Mouse (Mus musculus) adrenal gland, adult (tissue): ENCODE measurements around the gene Ep300.
A peak's percentile ranks its signal among the peaks of the same experiment; 100 is the strongest.
"Not testable (repeated sequence)": the region's sequence is repeated elsewhere in the genome, so short reads cannot be mapped to it uniquely, and the experiment has no call there.

Source experiments
- DNase-seq, 2 experiments: peaks; one replicate each; pipeline ENCODE4 v3.0.0; 2022 to 2023; ENCODE audit warnings: low spot score in 1 of 2; ENCODE audit not compliant: inconsistent age in 2 of 2

The Ep300 gene

DNA sequence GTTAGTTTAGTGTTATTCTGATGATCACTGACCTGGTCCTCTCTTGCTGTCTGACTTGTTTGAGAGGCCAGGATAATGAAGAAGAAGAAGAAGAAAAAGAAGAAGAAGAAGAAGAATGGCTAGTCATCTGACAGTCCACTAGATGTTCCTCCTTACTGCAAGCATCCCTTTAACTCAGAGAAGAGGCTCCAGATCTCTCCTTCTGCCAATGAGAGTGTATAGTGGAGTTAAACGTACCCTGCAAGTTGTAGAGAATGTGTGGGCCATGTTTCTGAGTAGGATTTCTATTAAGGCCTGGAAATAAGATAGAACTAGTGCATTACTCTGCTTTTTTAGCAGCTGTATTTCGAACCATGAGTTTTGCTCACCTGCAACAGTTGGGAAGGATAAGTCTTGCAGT, 2.5 kb downstream of the Ep300 start:
- DNase-seq = no peak

DNA sequence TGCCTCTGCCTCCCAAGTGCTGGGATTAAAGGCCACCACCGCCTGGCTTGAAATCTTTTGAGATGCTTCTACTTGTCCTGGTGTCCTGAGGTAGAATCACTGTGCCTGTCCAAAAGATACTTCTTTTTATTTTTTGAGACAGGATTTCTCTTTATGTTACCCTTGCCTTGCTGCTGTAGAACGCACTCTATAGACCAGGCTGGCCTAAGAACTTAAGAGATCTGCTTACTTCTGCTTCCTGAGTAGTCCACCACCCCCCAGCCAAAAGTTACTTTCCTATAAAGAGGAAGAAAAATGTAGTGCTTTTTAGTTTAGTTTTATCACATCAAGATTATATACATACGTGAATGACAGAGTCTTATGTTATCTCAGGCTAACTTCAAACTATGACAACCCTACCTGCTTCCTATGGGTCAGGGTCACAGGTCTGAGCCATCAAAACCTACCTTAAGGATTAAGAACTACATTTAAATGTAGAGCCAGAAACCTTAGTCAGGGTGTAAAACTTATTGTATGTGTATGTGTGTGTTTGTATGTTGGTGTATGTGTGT, 9.1 kb downstream of the Ep300 start:
- DNase-seq = peak in 1 of 2 experiments; percentile 21

DNA sequence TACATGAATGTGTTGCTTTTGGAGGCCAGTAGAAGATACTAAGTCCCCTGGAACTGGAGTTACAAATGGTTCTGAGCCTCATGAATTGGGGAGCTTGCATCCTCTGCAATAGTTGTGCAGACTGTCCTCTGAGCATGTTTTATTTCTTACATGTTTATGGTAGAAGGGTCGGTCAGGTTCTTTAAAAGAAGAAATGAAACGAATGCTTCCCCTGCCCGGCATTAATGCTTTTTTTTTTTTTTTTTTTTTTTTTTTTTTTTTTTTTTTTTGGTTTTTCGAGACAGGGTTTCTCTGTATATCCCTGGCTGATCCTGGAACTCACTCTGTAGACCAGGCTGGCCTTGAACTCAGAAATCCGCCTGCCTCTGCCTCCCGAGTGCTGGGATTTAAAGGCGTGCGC, 13.6 kb downstream of the Ep300 start:
- not testable (repeated sequence) for DNase-seq

DNA sequence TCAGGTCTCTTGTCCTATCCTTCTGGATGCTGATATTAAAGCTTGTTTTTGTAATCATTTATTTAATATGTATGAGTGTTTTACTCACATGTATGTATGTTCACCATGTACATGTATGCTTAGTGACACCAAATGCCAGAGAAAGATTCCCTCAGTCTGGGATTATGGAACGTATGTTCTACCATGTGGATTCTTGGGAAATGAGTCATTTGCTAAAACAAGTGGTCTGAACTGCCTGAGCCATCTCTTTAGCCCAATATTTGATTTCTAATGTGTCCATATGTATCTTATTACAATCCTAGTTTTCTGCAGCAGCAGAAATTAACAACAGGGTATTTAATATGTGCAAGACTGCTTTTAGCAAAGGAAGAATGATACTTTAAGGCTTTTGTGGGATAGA, 20.1 kb downstream of the Ep300 start:
- no peak for DNase-seq

DNA sequence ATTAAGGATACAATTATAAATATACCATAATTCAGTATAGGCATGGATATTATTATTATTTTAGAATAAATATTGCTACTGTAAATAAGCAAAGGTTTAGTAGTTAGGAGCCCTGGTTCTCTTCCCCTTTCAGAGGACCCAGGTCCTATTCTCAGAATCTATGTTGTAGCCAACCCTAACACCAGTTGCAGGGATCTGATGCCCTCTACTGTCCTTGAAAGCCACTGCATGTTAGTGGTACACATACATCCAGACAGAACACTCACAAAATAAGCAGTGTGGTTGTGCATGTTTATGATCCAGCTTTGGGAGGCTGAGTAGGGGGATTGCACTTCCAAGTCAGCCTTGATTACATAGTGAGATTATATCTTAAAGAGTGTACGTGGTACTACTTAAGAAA, 21.5 kb downstream of the Ep300 start:
- DNase-seq = peak in 1 of 2 experiments; percentile 69

DNA sequence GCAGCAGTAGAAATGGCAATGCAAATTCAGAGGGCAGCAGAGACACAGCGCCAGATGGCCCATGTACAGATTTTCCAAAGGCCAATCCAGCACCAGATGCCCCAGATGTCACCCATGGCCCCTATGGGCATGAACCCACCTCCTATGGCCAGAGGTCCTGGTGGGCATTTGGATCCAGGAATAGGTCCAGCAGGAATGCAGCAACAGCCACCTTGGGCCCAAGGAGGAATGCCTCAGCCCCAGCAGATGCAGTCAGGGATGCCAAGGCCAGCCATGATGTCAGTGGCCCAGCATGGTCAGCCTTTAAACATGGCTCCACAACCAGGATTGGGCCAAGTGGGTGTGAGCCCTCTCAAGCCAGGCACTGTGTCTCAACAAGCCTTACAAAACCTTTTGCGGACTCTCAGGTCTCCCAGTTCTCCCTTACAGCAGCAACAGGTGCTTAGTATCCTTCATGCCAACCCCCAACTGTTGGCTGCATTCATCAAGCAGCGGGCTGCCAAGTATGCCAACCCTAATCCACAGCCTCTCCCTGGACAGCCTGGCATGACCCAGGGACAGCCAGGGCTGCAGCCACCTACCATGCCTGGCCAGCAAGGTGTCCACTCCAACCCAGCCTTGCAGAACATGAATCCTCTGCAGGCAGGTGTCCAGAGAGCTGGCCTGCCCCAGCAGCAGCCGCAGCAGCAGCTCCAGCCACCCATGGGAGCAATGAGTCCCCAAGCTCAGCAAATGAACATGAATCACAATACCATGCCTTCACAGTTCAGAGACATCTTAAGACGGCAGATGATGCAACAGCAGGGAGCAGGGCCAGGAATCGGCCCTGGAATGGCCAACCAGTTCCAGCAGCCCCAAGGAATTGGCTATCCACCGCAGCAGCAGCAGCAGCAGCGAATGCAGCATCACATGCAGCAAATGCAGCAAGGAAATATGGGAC, 64.6 kb downstream of the Ep300 start:
- peak in 1 of 2 experiments; percentile 51 for DNase-seq

DNA sequence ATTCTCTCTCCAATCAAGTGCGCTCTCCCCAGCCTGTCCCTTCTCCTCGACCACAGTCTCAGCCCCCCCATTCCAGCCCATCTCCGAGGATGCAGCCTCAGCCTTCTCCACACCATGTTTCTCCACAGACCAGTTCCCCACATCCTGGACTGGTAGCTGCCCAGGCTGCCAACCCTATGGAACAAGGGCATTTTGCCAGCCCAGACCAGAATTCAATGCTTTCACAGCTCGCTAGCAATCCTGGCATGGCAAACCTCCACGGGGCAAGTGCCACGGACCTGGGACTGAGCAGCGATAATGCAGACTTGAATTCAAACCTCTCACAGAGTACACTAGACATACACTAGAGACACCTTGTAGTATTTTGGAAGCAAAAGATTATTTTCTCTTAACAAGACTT, 65.5 kb downstream of the Ep300 start:
- DNase-seq = peak in 1 of 2 experiments; percentile 42

DNA sequence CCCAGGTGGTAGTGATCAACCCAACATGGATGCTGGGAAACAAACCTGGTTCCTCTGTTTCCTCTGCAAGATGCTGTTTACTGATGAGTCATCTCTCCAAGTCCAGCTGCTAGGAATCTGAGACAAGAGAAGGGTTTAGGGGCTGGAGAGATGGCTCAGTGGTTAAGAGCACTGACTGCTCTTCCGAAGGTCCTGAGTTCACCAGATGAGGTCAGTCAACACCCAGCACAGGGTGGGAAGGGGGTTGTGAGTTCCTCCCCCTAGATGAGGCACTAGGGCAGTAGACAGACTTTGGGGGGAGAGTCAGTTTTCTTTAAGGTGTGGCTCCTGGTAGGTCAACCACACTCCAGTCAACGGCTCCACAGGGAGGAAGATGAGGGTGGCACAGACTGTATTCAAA, 76.5 kb downstream of the Ep300 start:
- DNase-seq = no peak

DNA sequence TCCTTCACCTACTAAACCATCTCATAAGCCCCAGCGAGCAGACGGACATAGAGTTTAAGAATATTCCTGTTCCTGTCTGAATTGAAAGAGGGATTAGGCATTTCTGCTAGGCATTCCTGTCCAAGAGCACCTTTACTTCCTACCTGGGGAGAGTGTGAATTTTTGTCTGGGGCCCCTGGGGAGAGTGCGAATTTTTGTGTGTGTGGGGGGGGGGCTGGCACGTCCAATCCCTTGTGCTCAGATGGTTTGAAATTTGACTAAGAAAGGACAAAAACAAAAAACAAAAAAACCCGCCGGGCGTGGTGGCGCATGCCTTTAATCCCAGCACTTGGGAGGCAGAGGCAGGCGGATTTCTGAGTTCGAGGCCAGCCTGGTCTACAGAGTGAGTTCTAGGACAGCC, 78.1 kb downstream of the Ep300 start:
- DNase-seq = no peak

DNA sequence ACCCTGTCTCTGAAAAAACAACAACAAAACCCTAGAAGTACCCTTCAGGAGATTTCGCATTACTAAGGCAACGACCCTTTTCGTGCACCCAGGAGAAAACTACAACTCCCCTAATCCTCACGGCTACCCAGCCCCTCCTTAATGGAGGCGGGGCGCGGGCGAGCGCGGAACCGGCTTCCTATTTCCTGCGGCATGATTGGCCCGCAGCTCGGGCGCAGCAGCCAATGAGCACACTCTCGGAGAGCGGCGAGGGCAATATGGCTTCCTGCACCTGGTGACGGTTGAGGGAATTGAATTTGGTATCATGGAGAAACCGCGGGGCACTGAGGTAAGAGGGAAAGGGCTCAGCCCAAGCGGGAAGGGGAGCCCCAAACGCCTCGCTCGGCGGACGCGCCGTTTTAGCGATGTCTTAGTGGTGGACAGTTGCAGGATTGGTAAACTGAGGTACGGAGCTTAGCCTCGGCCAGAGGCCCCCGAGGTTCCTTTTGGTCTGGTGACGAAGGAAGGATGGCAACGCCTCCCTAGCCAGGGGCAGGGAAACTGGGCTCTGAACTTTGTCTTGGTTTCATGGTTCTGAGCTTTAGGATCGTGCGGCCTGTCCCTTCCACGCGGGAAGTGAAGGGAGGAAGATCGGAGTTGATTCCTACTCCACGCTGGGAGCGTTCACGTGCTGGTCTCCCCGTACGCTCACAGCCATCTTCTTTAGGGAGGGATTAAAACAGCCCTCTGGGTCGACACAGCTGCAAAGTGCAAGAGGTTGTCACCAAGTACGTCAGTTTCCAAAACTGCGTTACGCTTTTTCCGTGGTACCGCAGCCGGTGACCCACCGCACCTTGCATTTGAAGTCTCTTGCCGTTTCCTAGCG, 78.8 kb downstream of the Ep300 start, which contains the start of gene L3mbtl2:
Gene L3mbtl2, plus strand, starts transcription at position 193 of the 865 bp plus-strand sequence.
- peak; percentile 94 to 96 for DNase-seq

DNA sequence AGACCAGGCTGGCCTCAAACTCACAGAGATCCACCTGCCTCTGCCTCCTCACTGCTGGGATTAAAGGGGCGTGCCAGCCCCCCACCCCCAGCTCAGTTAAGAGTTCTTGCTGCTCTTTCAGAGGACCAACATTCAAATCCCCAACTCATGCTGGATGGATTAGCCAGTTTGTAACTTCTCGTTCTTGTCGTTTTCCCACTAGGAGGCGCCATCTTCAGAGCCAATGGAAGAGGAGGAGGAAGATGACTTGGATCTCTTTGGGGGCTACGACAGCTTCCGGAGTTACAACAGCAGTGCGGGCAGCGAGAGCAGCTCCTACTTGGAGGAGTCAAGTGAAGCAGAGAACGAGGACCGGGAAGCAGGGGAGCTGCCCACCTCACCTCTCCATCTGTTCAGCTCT, 81.8 kb downstream of the Ep300 start:
- DNase-seq = no peak

DNA sequence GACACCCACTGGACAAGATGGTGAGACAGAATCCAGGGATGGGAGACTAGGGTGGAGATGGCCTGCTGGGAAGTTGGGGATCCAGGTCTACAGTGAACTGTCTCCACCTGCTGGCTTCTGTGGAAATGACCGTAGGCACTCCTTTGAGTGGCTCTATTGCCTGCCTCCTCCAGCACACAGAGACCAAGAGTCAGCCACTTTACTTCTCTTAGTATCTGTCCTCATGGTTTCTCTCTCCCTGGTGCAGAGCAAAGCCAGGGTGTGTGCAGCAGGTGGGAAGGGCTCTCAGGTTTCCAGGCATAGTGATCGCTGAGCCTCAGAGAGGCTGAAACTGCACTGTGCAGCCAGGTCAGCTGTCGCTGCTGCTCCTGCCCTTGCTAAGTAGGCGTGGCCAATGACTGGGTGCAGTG, 85.1 kb downstream of the Ep300 start:
- peak; percentile 36 to 73 for DNase-seq

DNA sequence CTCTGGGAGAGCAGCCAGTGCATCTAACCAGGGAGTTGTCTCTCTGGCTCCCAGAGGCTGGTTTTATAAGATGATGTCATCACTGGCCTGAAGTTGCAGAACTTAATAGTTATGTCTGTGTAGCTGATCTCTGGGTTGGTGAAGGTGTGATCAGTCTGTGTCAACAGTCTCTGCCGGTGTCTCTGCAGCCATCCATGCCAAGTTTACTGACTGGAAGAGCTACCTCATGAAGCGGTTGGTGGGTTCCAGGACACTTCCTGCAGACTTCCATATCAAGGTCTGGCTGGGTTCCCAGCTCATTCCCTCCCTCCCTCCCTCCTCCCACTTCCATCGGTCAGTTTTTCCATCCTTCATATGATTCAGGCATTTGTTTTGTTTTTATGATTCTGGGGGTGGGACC, 91.5 kb downstream of the Ep300 start:
- DNase-seq = no peak

DNA sequence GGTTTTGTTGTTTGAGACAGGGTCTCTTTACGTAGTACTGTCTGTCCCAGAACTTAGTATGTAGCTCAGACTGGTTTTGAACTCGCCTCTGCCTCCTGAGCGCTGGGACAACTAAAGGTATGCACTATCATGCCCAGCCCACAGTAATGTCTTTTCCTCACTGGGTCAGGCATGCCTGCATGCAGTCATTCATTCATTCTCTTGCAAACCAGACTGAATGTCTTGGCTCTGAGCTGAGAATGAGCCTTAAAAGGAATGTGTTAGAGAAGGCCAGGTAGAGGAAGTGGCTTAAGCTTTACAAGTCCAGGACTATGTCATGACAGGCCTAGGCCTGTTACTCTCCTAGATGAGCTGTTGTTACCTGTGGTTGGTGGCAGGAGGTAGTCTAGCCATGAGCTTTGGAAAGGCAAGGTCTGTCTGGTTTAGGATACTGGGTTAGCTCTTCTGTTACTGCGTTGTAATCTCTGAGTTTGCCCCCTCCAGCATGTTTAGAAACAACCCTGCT, 95.2 kb downstream of the Ep300 start:
- DNase-seq = no peak

DNA sequence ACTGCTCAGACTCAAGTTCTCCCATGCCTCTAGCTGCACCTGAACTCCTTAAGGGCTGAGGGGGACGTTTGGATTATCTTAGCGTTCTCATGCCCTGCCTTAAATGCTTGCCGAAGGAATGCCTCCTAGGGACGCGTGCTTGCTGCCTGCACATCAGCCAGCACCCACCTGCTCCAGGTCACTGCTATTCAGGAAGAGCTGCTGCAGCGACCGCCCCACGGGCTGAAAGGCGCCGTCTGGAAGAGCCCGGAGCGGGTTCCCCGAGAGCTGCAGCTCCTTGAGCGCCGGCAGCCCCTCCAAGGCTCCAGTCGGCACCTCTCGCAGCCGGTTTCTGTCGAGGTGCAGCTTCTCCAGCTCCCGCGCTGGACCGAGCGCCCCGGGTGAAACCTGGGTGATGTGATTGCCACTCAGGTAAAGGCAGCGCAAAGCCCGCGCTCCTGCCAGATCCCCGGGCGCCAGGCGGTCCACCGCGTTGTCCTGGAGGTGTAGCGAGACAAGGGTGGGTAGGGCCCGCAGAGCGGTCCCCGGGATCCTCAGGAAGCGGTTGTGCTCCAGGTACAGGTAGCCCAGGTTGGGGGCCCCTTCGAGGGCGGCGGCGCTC, 108.3 kb downstream of the Ep300 start:
- no peak for DNase-seq

DNA sequence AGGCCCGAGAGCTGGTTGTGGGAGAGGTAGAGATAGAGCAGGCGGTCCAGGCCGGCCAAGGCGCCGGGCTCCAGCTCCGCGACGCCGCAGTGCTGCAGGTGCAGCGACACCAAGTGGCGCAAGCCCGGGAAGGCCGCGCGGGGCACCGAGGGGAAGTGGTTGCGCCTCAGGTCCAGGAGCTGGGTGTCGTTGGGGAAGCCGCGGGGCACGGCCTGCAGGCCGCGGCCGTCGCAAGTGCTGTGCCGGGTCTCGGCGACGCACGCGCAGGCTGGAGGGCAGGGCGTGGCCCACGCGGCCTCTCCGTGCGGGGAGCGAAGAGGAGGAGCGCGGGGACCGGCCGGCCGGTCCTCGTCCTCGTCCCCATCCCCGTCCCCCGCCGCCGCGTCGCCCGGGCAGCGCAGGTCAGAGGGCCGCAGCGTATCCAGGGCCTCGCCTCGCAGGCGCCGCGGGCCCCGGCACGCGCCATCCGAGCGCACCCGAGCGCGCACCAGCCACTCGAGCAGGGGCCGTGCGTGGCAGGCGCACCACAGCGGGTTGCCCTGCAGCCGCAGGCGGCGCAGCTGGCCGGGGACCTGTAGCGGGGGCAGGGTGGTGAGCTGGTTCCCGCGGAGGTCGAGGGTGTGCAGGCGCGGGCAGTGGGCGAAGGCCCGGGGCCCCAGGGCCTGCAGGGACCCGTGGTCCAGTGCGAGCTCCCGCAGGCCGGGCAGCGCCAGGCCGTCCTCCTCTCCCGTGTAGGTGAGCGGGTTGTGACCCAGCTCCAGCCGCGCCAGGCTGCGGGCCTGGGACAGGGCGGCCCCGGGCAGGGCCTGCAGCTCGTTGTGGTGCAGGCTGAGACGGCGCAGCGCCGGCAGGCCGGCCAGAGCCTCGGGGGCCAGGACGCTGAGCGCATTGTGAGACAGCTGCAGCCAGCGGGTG, 109.1 kb downstream of the Ep300 start:
- DNase-seq = peak; percentile 90 to 95

DNA sequence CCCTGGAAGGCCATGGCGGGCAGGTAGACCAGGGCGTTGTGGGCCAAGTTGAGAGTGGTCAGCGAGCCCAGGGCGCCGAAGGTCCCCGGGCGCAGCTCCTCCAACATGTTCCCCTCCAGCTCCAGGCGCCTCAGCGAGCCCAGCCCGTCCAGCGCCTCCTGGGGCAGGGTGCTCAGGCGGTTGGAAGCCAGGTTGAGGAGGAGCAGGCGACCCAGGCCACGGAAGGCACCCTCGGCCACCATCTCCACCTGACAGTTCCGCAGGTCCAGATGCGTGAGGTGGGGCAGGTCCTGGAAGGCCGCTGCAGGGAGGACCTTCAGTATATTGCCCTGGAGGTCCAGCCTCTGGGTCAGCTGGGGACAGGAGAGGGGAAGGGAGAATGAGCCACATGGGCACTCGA, 109.7 kb downstream of the Ep300 start:
- DNase-seq = no peak

DNA sequence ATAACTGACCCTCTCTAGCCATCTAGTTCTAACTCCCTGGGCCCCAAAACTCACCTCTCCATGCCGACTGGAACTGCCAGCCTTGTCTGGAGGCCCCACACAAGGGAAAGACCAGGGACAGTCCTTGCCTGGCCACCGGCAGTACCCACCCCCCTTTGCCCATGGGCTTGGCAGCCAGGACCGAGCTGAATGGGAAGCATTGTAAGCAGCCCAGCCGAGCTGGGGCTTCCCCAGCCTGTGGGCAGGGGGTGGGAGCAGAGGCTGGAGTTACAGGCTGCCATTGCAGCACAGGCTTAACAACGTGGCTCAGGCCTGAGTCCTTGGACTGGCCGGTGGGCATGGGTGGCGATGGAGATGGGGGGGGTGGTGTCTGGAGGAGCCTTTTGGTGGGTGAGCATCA, 112.0 kb downstream of the Ep300 start, which contains the start of gene Chadl:
Gene Chadl, minus strand, starts transcription at position 113 of the 400 bp plus-strand sequence.
- DNase-seq = no peak

DNA sequence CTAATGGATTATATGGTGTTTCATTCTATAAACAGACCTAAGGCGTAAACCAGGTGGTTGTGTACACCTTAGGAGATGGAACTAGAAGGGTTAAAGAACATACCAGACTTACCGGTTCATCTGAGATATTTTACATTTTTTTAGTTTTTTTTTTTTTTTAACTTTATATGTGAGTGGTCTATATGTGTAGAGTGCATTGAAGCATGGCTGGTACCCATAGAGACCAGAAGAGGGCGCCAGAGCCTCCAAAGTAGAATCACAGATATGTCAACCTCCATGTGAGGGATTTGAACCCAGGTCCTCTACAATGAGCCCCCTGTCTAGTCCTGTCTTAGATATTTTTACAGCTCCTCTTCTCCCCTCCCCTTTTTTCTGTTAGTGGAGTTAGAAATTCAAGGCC, 112.7 kb downstream of the Ep300 start:
- DNase-seq = peak in 1 of 2 experiments; percentile 64

DNA sequence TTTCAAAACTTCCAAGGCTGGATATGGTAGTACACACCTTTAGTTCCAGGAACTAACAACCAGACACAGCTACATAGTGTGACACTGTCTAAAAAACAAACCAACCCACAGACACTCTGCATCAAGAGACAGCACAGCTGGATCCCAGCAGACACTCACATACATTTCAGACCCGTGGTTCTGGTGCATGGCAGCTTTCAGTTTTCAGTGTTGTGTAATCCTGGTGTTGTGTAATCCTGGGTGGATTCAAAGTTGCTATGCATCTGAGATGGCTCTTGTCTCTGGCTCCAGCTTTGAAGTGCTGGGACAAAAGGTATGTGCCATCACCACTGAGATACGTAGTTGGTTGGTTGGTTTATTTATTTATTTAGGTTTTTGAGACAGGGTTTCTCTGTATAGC, 113.4 kb downstream of the Ep300 start:
- no peak for DNase-seq
